Mouse (Mus musculus) hindbrain, embryonic 13.5 days (tissue): ENCODE measurements around the gene Cntn1. TPM values are rescaled to one million over a fixed set of nuclear protein-coding genes. Genes with fewer than 3 reads are reported as not detected.

Source experiments
- ATAC-seq: fragments of 200-750 bp; cut with Nextera tagmentation; 2 replicates; pipeline ENCODE4 v1.8.0; 2017; ENCODE audit warnings: moderate TSS enrichment; ENCODE audit not compliant: low FRiP score
- H3K27ac ChIP-seq: fragments of 300-500 bp; sonication (generic); 2 replicates; pipeline ENCODE4 v1.5.1; 2015; ENCODE audit warnings: inconsistent platforms, mild to moderate bottlenecking, moderate library complexity
- H3K27me3 ChIP-seq: fragments of 300-500 bp; sonication (generic); 2 replicates; pipeline ENCODE4 v1.6.1; 2015; ENCODE audit warnings: mild to moderate bottlenecking, inconsistent platforms
- H3K36me3 ChIP-seq: fragments of 300-500 bp; sonication (generic); 2 replicates; pipeline ENCODE4 v1.6.1; 2015; ENCODE audit warnings: mild to moderate bottlenecking, inconsistent platforms
- H3K4me1 ChIP-seq: fragments of 300-500 bp; sonication (generic); replicated peaks from 2 replicates; pipeline ENCODE4 v1.6.1; 2015; ENCODE audit warnings: inconsistent platforms
- H3K4me2 ChIP-seq: fragments of 300-500 bp; sonication (generic); 2 replicates; pipeline ENCODE4 v1.6.1; 2015; ENCODE audit warnings: inconsistent platforms, mild to moderate bottlenecking, moderate library complexity
- H3K4me3 ChIP-seq: fragments of 300-500 bp; sonication (generic); 2 replicates; pipeline ENCODE4 v1.5.1; 2015; ENCODE audit warnings: mild to moderate bottlenecking, inconsistent platforms
- H3K9ac ChIP-seq: fragments of 300-500 bp; sonication (generic); 2 replicates; pipeline ENCODE4 v1.6.1; 2015; ENCODE audit warnings: mild to moderate bottlenecking, inconsistent platforms
- H3K9me3 ChIP-seq: fragments of 300-500 bp; sonication (generic); 2 replicates; pipeline ENCODE4 v1.6.1; 2016; ENCODE audit warnings: inconsistent platforms
- whole genome bisulfite sequencing: fragments of 180-500 bp; shearing (Covaris S2); methylation state at CpG from one replicate; pipeline ENCODE4 v1.1.7; 2015; 5-methylcytosine and 5-hydroxymethylcytosine counted together
- polyA plus RNA-seq: library from polyadenylated mRNA; unstranded; fragments of >200 nt; fragmentation: Nextera tagmentation; extraction: Ambion mirVana; gene quantifications from 2 replicates; pipeline ENCODE4 v1.2.1, GENCODE M21; 2015

The Cntn1 gene
- polyA plus RNA-seq, 1 experiment from 2014 or later: 28.6 TPM

GRCm38 (mm10) chr15:92160855-92161162 is 109.8 kb downstream of the Cntn1 start:
- peak overlapping the region; percentile 89 for H3K27ac ChIP-seq
- peak overlapping the region; percentile 62 for H3K4me2 ChIP-seq
- 34% methylated on average over 10 of the region's 10 CpGs for WGBS
- H3K9ac ChIP-seq: peak overlapping the region; percentile 70
- peak overlapping the region; percentile 34 for H3K4me3 ChIP-seq
- no peaks in the 10 kb centered on the region for H3K9me3 ChIP-seq
- H3K4me1 ChIP-seq: peaks cover 26% of the 10 kb centered on the region
- H3K27me3 ChIP-seq: no peaks in the 10 kb centered on the region
- ATAC-seq: no peak
- H3K36me3 ChIP-seq: no peaks in the 10 kb centered on the region

- peak overlapping the region; percentile 70 for H3K9ac ChIP-seq
- H3K27ac ChIP-seq: peak overlapping the region; percentile 89
- H3K4me3 ChIP-seq: peak overlapping the region; percentile 34
- no peaks in the 10 kb centered on the region for H3K27me3 ChIP-seq
- H3K9me3 ChIP-seq: no peaks in the 10 kb centered on the region
- H3K4me1 ChIP-seq: peaks cover 26% of the 10 kb centered on the region
- peak overlapping the region; percentile 62 for H3K4me2 ChIP-seq
- 21% methylated on average over 20 of the region's 20 CpGs for WGBS
- peak; percentile 92 for ATAC-seq
- no peaks in the 10 kb centered on the region for H3K36me3 ChIP-seq
These were observed 110.4 kb downstream of the Cntn1 start for GRCm38 (mm10) chr15:92161163-92162025.

- no peaks in the 10 kb centered on the region for H3K9me3 ChIP-seq
- H3K27me3 ChIP-seq: no peaks in the 10 kb centered on the region
- H3K4me1 ChIP-seq: peaks cover 26% of the 10 kb centered on the region
- ATAC-seq: no peak
- H3K4me2 ChIP-seq: peak overlapping the region; percentile 33
- 64% methylated on average over 4 of the region's 4 CpGs for WGBS
- H3K27ac ChIP-seq: peak overlapping the region; percentile 30; the same call in 1 of the 2 replicates
- H3K4me3 ChIP-seq: peak overlapping the region; percentile 19
- no peaks in the 10 kb centered on the region for H3K36me3 ChIP-seq
- H3K9ac ChIP-seq: 0 out of 2 replicates have a peak overlapping the region, but pooled peaks have one; percentile 51
These were observed 111.9 kb downstream of the Cntn1 start for GRCm38 (mm10) chr15:92162835-92163234.

- Histone ChIP-seq H3K27ac (no peak overlapping the region), H3K4me1 (peaks cover 26% of the 10 kb centered on the region), H3K9ac (no peak overlapping the region), H3K27me3 (no peaks in the 10 kb centered on the region), H3K4me2 (0 out of 2 replicates have a peak overlapping the region, but pooled peaks have one; percentile 2), H3K9me3 (no peaks in the 10 kb centered on the region), H3K36me3 (no peaks in the 10 kb centered on the region), H3K4me3 (no peak overlapping the region)
- 90% methylated on average over 3 of the region's 3 CpGs for WGBS
- ATAC-seq: no peak
These were observed 113.2 kb downstream of the Cntn1 start for GRCm38 (mm10) chr15:92164127-92164526.

- Histone ChIP-seq H3K27me3 (no peaks in the 10 kb centered on the region), H3K4me2 (no peak overlapping the region), H3K4me1 (peaks cover 13% of the 10 kb centered on the region; the same call in 1 of the 2 replicates), H3K9me3 (no peaks in the 10 kb centered on the region), H3K9ac (no peak overlapping the region), H3K27ac (no peak overlapping the region), H3K36me3 (no peaks in the 10 kb centered on the region), H3K4me3 (no peak overlapping the region)
- 86% methylated on average over 5 of the region's 5 CpGs for WGBS
- no peak for ATAC-seq
These were observed 115.3 kb downstream of the Cntn1 start for GRCm38 (mm10) chr15:92166266-92166665.

GRCm38 (mm10) chr15:92175739-92176138 is 124.8 kb downstream of the Cntn1 start:
- H3K9me3 ChIP-seq: no peaks in the 10 kb centered on the region
- 79% methylated on average over 2 of the region's 2 CpGs for WGBS
- no peak overlapping the region for H3K4me3 ChIP-seq
- no peaks in the 10 kb centered on the region for H3K27me3 ChIP-seq
- H3K9ac ChIP-seq: no peak overlapping the region
- no peaks in the 10 kb centered on the region for H3K36me3 ChIP-seq
- no peaks in the 10 kb centered on the region for H3K4me1 ChIP-seq
- H3K27ac ChIP-seq: no peak overlapping the region
- no peak for ATAC-seq
- no peak overlapping the region for H3K4me2 ChIP-seq

- WGBS: 60% methylated on average over 9 of the region's 9 CpGs
These were observed 126.4 kb downstream of the Cntn1 start for GRCm38 (mm10) chr15:92177413-92177812.

GRCm38 (mm10) chr15:92185484-92185883 is 134.5 kb downstream of the Cntn1 start:
- Histone ChIP-seq H3K27ac (no peak overlapping the region), H3K36me3 (no peaks in the 10 kb centered on the region), H3K9me3 (no peaks in the 10 kb centered on the region), H3K4me1 (no peaks in the 10 kb centered on the region), H3K9ac (no peak overlapping the region), H3K27me3 (no peaks in the 10 kb centered on the region), H3K4me3 (no peak overlapping the region), H3K4me2 (no peak overlapping the region)
- WGBS: 95% methylated on average over 2 of the region's 2 CpGs
- ATAC-seq: no peak

More at GRCm38 (mm10) chr15:92177413-92177812, 126.4 kb downstream of the Cntn1 start:
- Histone ChIP-seq H3K4me2 (no peak overlapping the region), H3K4me3 (no peak overlapping the region), H3K4me1 (no peaks in the 10 kb centered on the region), H3K27me3 (no peaks in the 10 kb centered on the region), H3K9me3 (no peaks in the 10 kb centered on the region), H3K9ac (no peak overlapping the region), H3K36me3 (no peaks in the 10 kb centered on the region), H3K27ac (no peak overlapping the region)
- ATAC-seq: no peak

GRCm38 (mm10) chr15:92190000-92190399 is 139.0 kb downstream of the Cntn1 start:
- no peak overlapping the region for H3K4me2 ChIP-seq
- no peak overlapping the region for H3K27ac ChIP-seq
- no peak overlapping the region for H3K4me3 ChIP-seq
- ATAC-seq: no peak
- no peaks in the 10 kb centered on the region for H3K4me1 ChIP-seq
- H3K9ac ChIP-seq: no peak overlapping the region
- H3K36me3 ChIP-seq: no peaks in the 10 kb centered on the region
- 76% methylated on average over 2 of the region's 2 CpGs for WGBS
- no peaks in the 10 kb centered on the region for H3K9me3 ChIP-seq
- no peaks in the 10 kb centered on the region for H3K27me3 ChIP-seq

- WGBS: 67% methylated on average over 6 of the region's 6 CpGs
- Histone ChIP-seq H3K4me3 (no peak overlapping the region), H3K27ac (peak overlapping the region; percentile 1; the same call in 1 of the 2 replicates), H3K36me3 (no peaks in the 10 kb centered on the region), H3K9me3 (no peaks in the 10 kb centered on the region), H3K27me3 (no peaks in the 10 kb centered on the region), H3K9ac (no peak overlapping the region), H3K4me2 (no peak overlapping the region), H3K4me1 (0 out of 2 replicates have a peak, but pooled peaks cover 6% of the 10 kb centered on the region)
- ATAC-seq: no peak
These were observed 149.5 kb downstream of the Cntn1 start for GRCm38 (mm10) chr15:92200326-92200985.

- Histone ChIP-seq H3K27me3 (no peaks in the 10 kb centered on the region), H3K4me3 (no peak overlapping the region), H3K36me3 (no peaks in the 10 kb centered on the region), H3K27ac (no peak overlapping the region), H3K4me2 (no peak overlapping the region), H3K4me1 (no peaks in the 10 kb centered on the region), H3K9me3 (no peaks in the 10 kb centered on the region), H3K9ac (no peak overlapping the region)
- 90% methylated on average over 4 of the region's 4 CpGs for WGBS
- ATAC-seq: no peak
These were observed 155.7 kb downstream of the Cntn1 start for GRCm38 (mm10) chr15:92206695-92207094.

GRCm38 (mm10) chr15:92209778-92210177 is 158.8 kb downstream of the Cntn1 start:
- H3K36me3 ChIP-seq: no peaks in the 10 kb centered on the region
- H3K27ac ChIP-seq: no peak overlapping the region
- no peak overlapping the region for H3K4me3 ChIP-seq
- ATAC-seq: no peak
- H3K9ac ChIP-seq: no peak overlapping the region
- H3K9me3 ChIP-seq: no peaks in the 10 kb centered on the region
- H3K27me3 ChIP-seq: no peaks in the 10 kb centered on the region
- 87% methylated on average over 1 of the region's 1 CpGs for WGBS
- H3K4me2 ChIP-seq: no peak overlapping the region
- H3K4me1 ChIP-seq: no peaks in the 10 kb centered on the region
